Mouse (Mus musculus): ENCODE measurements around the gene Cacna1g.

- no peak for TF ChIP-seq GATA1 (IDR thresholded peaks at IDR 0.05; ENCODE audit: borderline replicate concordance, low read length)
- no peak for TF ChIP-seq FLI1 (IDR thresholded peaks at IDR 0.05; ENCODE audit: low read length)
These were observed 69.8 kb downstream of the Cacna1g start for GRCm38 (mm10) chr11:94404178-94404577.

Measured in megakaryocyte, embryonic 14.5 days (primary cell).